Mouse (Mus musculus): ENCODE data around the gene Zfp688. TPM values are rescaled to one million over a fixed set of nuclear protein-coding genes. Genes with fewer than 3 reads are reported as not detected.
"Not testable (repeated sequence)": the region's sequence is repeated elsewhere in the genome, so short reads cannot be mapped to it uniquely, and the experiment has no call there.

Zfp688 gene
- polyA plus RNA-seq, 1 experiment from 2014 or later = 27.7 TPM

DNA sequence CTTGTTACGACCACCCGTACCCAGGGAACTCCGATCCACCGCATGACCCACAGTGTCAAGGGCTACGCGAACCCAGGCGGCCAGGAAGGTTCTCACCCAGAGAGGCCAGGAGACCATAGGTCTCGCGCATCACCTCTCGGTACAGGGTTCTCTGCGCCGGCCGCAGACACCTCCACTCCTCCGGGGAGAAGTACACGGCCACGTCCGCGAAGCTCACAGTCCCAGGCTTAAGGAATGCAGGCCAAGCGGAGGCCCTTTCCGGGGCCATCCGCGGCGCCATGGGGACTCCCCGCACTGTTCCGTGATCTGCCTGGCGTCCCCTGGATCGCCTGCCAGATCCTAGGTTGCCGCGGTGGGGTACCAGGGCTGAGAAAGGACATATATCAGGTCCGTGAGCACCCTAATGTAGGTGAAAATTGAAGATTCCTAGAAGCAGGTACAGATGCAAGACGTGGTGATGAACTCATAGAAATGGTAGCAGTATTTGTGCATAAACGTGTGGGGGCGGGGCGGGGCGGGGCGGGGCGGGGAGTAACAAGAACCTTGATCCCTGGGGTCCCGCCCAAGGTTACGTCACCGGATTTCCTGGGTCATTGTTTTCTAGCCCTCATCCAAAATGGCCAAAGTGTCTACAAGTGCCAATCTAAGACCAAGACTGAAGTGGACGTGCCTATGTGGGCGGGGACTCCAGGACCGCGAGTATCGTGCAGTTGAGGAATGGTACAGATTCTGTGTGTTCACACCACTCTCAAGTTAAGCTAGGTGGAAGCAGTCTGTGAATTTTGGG lies 28.5 kb downstream of the Zfp688 start, which contains the start of gene E430018J23Rik:
E430018J23Rik (minus strand) TSS at position 473 of the 787 bp plus-strand sequence.
- H3K4me3 ChIP-seq (ENCODE audit: low read depth, low read length) = peak within 1 kb of the TSS; percentile 72
- peaks cover 13% of the 10 kb centered on the region for H3K4me1 ChIP-seq (ENCODE audit: control insufficient read depth, insufficient read depth, low read length)
- peak within 1 kb of the TSS; percentile 95 for H3K9ac ChIP-seq (ENCODE audit: low read depth, low read length)
- peaks cover 3% of the 10 kb centered on the region; the same call in 1 of the 2 replicates for H3K36me3 ChIP-seq (ENCODE audit: control insufficient read depth, insufficient read depth, low read length)
- peak; percentile 95 for ATAC-seq
- under 1% methylated on average over 43 of the region's 45 CpGs for WGBS
- no peaks in the 10 kb centered on the region for H3K27me3 ChIP-seq (ENCODE audit: control insufficient read depth, insufficient read depth, low read depth, low read length)
- peak within 1 kb of the TSS; percentile 90 for H3K27ac ChIP-seq (ENCODE audit: low read length)
- no peaks in the 10 kb centered on the region for H3K9me3 ChIP-seq (replicated peaks; ENCODE audit: control insufficient read depth, low read length, poor library complexity, severe bottlenecking)
- peak within 1 kb of the TSS; percentile 75 for H3K4me2 ChIP-seq (ENCODE audit: low read length)

DNA sequence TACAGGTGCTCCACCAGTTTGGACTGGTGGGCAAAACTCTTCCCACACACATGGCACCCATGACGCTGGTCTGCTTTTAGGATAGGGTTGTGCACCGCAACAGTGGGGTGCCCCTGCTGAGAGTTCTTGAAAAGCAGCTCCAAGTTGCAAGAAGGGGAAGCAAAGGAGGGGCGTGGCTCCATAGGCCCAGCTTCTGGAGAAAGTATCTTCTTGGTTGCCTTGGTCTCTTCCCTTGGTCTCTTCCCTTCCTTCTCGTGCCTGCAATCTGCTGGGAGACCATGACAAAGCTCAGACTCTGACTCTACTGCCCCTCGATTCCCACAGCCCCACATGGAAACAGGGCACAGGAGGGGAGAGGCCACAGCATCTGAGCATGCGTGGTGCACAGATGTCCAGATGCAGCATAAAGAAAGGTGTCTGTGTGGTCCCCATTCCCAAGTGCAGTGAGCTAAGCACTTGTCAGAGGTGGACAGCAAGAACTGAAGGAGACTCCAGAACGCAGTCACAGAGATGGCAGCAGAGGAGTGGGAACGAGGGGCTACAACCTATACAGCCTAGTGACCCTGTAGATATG lies 29.5 kb downstream of the Zfp688 start:
- H3K4me3 ChIP-seq (ENCODE audit: low read depth, low read length) = peak overlapping the region; percentile 72
- H3K9me3 ChIP-seq (replicated peaks; ENCODE audit: control insufficient read depth, low read length, poor library complexity, severe bottlenecking) = no peaks in the 10 kb centered on the region
- H3K27ac ChIP-seq (ENCODE audit: low read length) = no peak overlapping the region
- peaks cover 3% of the 10 kb centered on the region; the same call in 1 of the 2 replicates for H3K36me3 ChIP-seq (ENCODE audit: control insufficient read depth, insufficient read depth, low read length)
- H3K9ac ChIP-seq (ENCODE audit: low read depth, low read length) = peak overlapping the region; percentile 95; the same call in 1 of the 2 replicates
- 81% methylated on average over 8 of the region's 8 CpGs for WGBS
- H3K4me2 ChIP-seq (ENCODE audit: low read length) = peak overlapping the region; percentile 75
- no peak for ATAC-seq
- no peaks in the 10 kb centered on the region for H3K27me3 ChIP-seq (ENCODE audit: control insufficient read depth, insufficient read depth, low read depth, low read length)
- H3K4me1 ChIP-seq (ENCODE audit: control insufficient read depth, insufficient read depth, low read length) = peaks cover 13% of the 10 kb centered on the region

GRCm38 (mm10) chr7:127391538-127391937 lies 30.3 kb downstream of the Zfp688 start:
- Histone ChIP-seq H3K27me3 (ENCODE audit: control insufficient read depth, insufficient read depth, low read depth, low read length) (no peaks in the 10 kb centered on the region), H3K36me3 (ENCODE audit: control insufficient read depth, insufficient read depth, low read length) (peaks cover 3% of the 10 kb centered on the region; the same call in 1 of the 2 replicates), H3K9me3 (replicated peaks; ENCODE audit: control insufficient read depth, low read length, poor library complexity, severe bottlenecking) (no peaks in the 10 kb centered on the region), H3K4me1 (ENCODE audit: control insufficient read depth, insufficient read depth, low read length) (peaks cover 15% of the 10 kb centered on the region), H3K4me2 (ENCODE audit: low read length) (no peak overlapping the region), H3K27ac (ENCODE audit: low read length) (no peak overlapping the region), H3K9ac (ENCODE audit: low read depth, low read length) (no peak overlapping the region), H3K4me3 (ENCODE audit: low read depth, low read length) (no peak overlapping the region)
- 96% methylated on average over 16 of the region's 16 CpGs for WGBS
- no peak for ATAC-seq

DNA sequence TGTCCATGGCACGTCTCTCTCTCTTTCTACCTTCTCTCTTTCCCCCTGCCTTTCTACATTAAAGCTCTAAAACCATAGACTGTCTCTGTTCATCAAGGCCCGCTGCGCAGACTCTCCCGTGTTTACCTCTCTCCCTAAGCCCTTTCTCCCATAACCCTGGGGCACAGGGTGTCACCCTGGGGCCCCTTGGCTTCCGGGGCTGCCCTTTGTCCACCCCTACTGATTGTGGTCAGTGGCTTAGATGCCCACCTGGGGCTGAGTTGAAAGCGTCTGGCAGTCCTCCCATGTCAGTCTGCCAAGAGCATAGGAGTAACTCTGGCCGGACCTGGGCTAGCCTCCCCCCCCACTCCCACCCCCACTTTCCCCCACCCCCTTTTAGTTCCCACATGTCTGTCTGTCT lies 31.6 kb downstream of the Zfp688 start:
- WGBS = 72% methylated on average over 7 of the region's 7 CpGs
- Histone ChIP-seq H3K27ac (ENCODE audit: low read length) (no peak overlapping the region), H3K4me3 (ENCODE audit: low read depth, low read length) (no peak overlapping the region), H3K27me3 (ENCODE audit: control insufficient read depth, insufficient read depth, low read depth, low read length) (no peaks in the 10 kb centered on the region), H3K9ac (ENCODE audit: low read depth, low read length) (no peak overlapping the region), H3K4me2 (ENCODE audit: low read length) (no peak overlapping the region), H3K36me3 (ENCODE audit: control insufficient read depth, insufficient read depth, low read length) (peaks cover 3% of the 10 kb centered on the region; the same call in 1 of the 2 replicates), H3K9me3 (replicated peaks; ENCODE audit: control insufficient read depth, low read length, poor library complexity, severe bottlenecking) (no peaks in the 10 kb centered on the region), H3K4me1 (ENCODE audit: control insufficient read depth, insufficient read depth, low read length) (peaks cover 17% of the 10 kb centered on the region)
- no peak for ATAC-seq

- not testable (repeated sequence) for H3K9ac ChIP-seq (ENCODE audit: low read depth, low read length); H3K36me3 ChIP-seq (ENCODE audit: control insufficient read depth, insufficient read depth, low read length); H3K9me3 ChIP-seq (replicated peaks; ENCODE audit: control insufficient read depth, low read length, poor library complexity, severe bottlenecking); ATAC-seq; H3K27me3 ChIP-seq (ENCODE audit: control insufficient read depth, insufficient read depth, low read depth, low read length); H3K4me2 ChIP-seq (ENCODE audit: low read length); H3K4me3 ChIP-seq (ENCODE audit: low read depth, low read length); H3K27ac ChIP-seq (ENCODE audit: low read length)
- H3K4me1 ChIP-seq (ENCODE audit: control insufficient read depth, insufficient read depth, low read length) = peaks cover 11% of the 10 kb centered on the region
Measured at GRCm38 (mm10) chr7:127388201-127388600, 33.7 kb downstream of the Zfp688 start.

GRCm38 (mm10) chr7:127386641-127387392 lies 35.1 kb downstream of the Zfp688 start, which contains the start of gene 9130019O22Rik:
9130019O22Rik (minus strand) TSS chr7:127387166.
- WGBS = 15% methylated on average over 38 of the region's 38 CpGs
- Histone ChIP-seq H3K9ac (ENCODE audit: low read depth, low read length) (peak within 1 kb of the TSS; percentile 76), H3K4me3 (ENCODE audit: low read depth, low read length) (peak within 1 kb of the TSS; percentile 57), H3K27ac (ENCODE audit: low read length) (peak within 1 kb of the TSS; percentile 15), H3K36me3 (ENCODE audit: control insufficient read depth, insufficient read depth, low read length) (peaks cover 3% of the 10 kb centered on the region; the same call in 1 of the 2 replicates), H3K27me3 (ENCODE audit: control insufficient read depth, insufficient read depth, low read depth, low read length) (no peaks in the 10 kb centered on the region), H3K4me1 (ENCODE audit: control insufficient read depth, insufficient read depth, low read length) (peaks cover 4% of the 10 kb centered on the region; the same call in 1 of the 2 replicates), H3K9me3 (replicated peaks; ENCODE audit: control insufficient read depth, low read length, poor library complexity, severe bottlenecking) (no peaks in the 10 kb centered on the region), H3K4me2 (ENCODE audit: low read length) (peak within 1 kb of the TSS; percentile 70)
- peak; percentile 85 for ATAC-seq

GRCm38 (mm10) chr7:127385560-127385959 lies 36.3 kb downstream of the Zfp688 start:
- WGBS = 97% methylated on average over 4 of the region's 4 CpGs
- H3K36me3 ChIP-seq (ENCODE audit: control insufficient read depth, insufficient read depth, low read length); H3K9ac ChIP-seq (ENCODE audit: low read depth, low read length); ATAC-seq; H3K27ac ChIP-seq (ENCODE audit: low read length); H3K4me2 ChIP-seq (ENCODE audit: low read length); H3K4me3 ChIP-seq (ENCODE audit: low read depth, low read length); H3K27me3 ChIP-seq (ENCODE audit: control insufficient read depth, insufficient read depth, low read depth, low read length); H3K4me1 ChIP-seq (ENCODE audit: control insufficient read depth, insufficient read depth, low read length); H3K9me3 ChIP-seq (replicated peaks; ENCODE audit: control insufficient read depth, low read length, poor library complexity, severe bottlenecking): not testable (repeated sequence)

DNA sequence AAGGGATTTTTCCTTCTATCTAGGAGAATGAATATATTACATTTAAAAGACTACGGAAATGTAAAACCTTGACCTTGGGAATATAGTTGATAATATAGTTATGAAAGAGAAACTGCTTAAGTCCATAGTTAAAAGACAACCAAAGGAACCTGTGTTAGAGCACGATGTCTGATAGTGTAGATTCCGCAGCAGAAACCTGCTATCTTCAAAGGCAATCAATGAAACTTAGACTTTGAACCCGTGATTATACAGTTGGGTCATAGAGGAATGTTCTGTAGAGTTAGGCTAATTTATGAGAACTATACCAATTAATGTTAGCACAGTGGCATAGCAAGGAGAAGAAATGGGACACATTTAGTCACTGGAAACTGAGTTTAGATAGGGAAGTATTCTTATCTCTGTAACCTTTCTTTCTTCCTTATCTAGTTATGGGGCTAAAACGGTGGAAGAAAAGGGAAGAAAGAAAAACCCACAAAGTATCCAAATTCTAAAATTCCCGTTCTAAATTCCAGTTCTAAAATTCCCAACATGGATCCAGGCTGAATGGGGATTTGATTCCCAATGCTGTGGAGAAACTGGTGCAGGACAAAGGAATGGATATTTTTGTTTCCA lies 43.5 kb downstream of the Zfp688 start:
- 82% methylated on average over 6 of the region's 6 CpGs for WGBS
- Histone ChIP-seq H3K27ac (ENCODE audit: low read length) (no peak overlapping the region), H3K9ac (ENCODE audit: low read depth, low read length) (no peak overlapping the region), H3K27me3 (ENCODE audit: control insufficient read depth, insufficient read depth, low read depth, low read length) (no peaks in the 10 kb centered on the region), H3K4me2 (ENCODE audit: low read length) (no peak overlapping the region), H3K9me3 (replicated peaks; ENCODE audit: control insufficient read depth, low read length, poor library complexity, severe bottlenecking) (no peaks in the 10 kb centered on the region), H3K4me1 (ENCODE audit: control insufficient read depth, insufficient read depth, low read length) (0 out of 2 replicates have a peak, but pooled peaks cover 3% of the 10 kb centered on the region), H3K4me3 (ENCODE audit: low read depth, low read length) (no peak overlapping the region), H3K36me3 (ENCODE audit: control insufficient read depth, insufficient read depth, low read length) (no peaks in the 10 kb centered on the region)
- no peak for ATAC-seq

Data from midbrain, embryonic 16.5 days (tissue).